ENCODE assay signal across 18 mouse cellular contexts in the genomic region with DNA sequence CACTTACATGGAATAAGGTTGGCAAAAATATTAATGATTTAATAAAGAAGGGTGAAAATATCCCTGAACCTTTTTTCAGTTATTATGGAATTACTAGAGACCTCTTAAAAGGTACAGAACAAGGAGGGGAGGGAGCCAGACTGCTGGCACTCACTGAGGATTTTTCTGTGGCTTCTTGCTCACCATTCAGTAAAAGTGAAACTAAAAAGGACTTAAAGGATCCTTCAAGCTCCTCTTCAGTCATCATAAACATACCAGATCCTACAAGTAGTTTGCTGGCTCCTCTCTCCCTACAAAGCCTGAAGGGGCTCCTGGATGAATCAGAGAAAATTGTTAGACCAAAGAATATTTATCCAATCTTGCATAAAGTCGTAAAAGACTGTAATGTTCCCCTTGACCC. TPM values are rescaled to one million over a fixed set of nuclear protein-coding genes. Genes with fewer than 3 reads are reported as not detected.
DNase-seq lines count a peak whose midpoint lies in the region; TF ChIP-seq lines count a peak whose summit lies in the region.
"Not testable (repeated sequence)": the region's sequence is repeated elsewhere in the genome, so short reads cannot be mapped to it uniquely, and the experiment has no call there.
"Had no signal": no experiment of that assay in that cellular context is flagged by ENCODE, and none has a peak within 500 bp of the region (broad histone marks: within the 10 kb centered on the region; RNA-seq: fewer than 3 reads in every experiment).

No protein-coding gene starts in this region.

- H3K36me3 ChIP-seq in C2C12 (ENCODE audit: control insufficient read depth, insufficient read depth), result not testable (repeated sequence)

- peak overlapping the region; percentile 26 for H3K4me3 ChIP-seq in C2C12 (ENCODE audit: insufficient read depth, poor library complexity, severe bottlenecking)

- H3K79me3 ChIP-seq in C2C12 (ENCODE audit: low read depth), result not testable (repeated sequence)

- peak; percentile 32 for DNase-seq in 3134 (ENCODE audit: extremely low read depth, insufficient read length, low spot score)
- DNase-seq in MEL-GATA-1-ER (ENCODE audit: extremely low read depth, low read depth), result peak; percentile 3
- DNase-seq in adipocyte (ENCODE audit: low spot score), result peak; percentile 22
- peak; percentile 5 for DNase-seq in adrenal gland, postnatal 14 days

- not testable (repeated sequence) for H3K27me3 ChIP-seq in C2C12 (ENCODE audit: control insufficient read depth, insufficient read depth, insufficient read length)

- not testable (repeated sequence) for H3K79me2 ChIP-seq in C2C12 (ENCODE audit: control insufficient read depth, insufficient read depth)

- not testable (repeated sequence) for H3ac ChIP-seq in C2C12 (ENCODE audit: control insufficient read depth, insufficient read length, low read depth)

- not testable (repeated sequence) for TF ChIP-seq CTCF in C2C12 (IDR thresholded peaks at IDR 0.05; ENCODE audit: control insufficient read depth, insufficient read depth, insufficient read length)

RNA-seq across cellular contexts. Expression of a gene that starts 32.4 kb away (rescaled TPM):
- polyA plus RNA-seq in C2C12 (2012; fragmentation: generic; extraction: Trizol), result 0.04 TPM
- 0.07 and 0.08 TPM in 2 replicates for total RNA-seq in adrenal gland, postnatal 14 days (2021)
- total RNA-seq: common myeloid progenitor, adult 5-6 weeks; ES-E14 had no signal
- polyA plus RNA-seq: activated CD4-positive, CD25-positive, alpha-beta regulatory T cell, adult 4 months; brain, embryonic 14.5 days; embryonic facial prominence, embryonic 11.5 days; embryonic facial prominence, embryonic 13.5 days; embryonic facial prominence, embryonic 15.5 days; erythroblast, embryonic 14.5 days; forebrain, embryonic 10.5 days; forebrain, embryonic 12.5 days; forebrain, embryonic 14.5 days; forebrain, embryonic 16.5 days; frontal cortex, adult 2 months had no signal

Comparison
In these comparisons a context has a peak if more than half of its experiments do, and no peak if none do; other contexts are left out.
1. Peak in every context shown above with its lines: DNase-seq and H3K4me3 ChIP-seq.